Mouse (Mus musculus) retina, postnatal 1 day (tissue): ENCODE results near the gene Arpin.

Experiments used
- DNase-seq: peaks from one replicate; pipeline ENCODE4 v3.0.0-alpha.2; 2012

Gene Arpin

DNA sequence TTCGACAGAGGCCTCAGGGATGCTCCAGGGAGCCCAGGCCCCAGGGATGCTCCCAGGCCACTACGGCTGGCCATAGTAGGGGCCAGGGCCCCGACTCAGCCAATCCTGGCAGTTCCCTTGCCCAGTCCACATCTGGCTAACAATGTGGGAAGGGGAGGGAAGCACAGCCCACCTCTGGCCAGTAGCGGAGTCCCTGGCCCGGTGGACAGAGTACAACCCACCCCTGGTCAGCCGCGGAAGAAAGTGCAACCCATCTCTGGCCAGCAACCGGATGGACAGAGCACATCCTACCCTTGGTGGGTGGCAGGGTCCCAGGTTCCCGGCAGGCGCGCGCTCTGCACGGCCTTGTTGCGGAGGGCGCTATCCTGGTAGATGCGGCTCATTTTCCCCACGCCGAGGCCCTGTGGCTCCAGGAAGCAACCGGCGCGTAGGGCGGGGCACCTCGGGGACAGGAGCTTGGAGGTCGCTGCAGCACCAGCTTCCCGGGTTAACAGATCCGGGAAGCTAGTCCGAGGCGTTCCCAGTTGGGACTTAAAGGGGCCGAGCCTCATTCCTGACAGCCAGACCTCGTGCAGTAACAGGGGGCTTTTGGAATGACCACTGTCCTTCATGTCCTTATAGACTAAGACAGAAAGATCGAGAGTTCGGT, at the start of gene Arpin:
Gene Arpin, minus strand, starts transcription at position 498 of the 649 bp plus-strand sequence.
- peak; percentile 87 for DNase-seq

DNA sequence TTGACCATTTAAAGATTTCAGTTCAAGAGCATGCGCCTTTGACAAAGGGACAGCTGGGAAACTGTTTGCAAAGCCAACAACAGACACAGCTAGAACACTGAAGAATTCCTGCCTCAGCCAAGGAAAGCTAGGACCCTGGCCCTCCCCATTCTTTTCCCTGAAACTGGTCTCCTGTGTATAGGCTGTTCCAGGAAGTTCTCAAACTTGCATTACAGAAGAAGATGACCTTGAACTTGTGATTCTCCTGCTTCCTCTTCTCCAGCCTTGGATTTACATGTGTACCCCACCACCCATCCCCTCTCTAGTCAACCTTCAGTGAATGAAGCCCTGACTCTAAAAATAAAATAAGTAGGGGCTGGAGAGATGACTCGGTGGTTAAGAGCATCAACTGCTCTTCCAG, 40.2 kb upstream of the Arpin start:
- DNase-seq = no peak

DNA sequence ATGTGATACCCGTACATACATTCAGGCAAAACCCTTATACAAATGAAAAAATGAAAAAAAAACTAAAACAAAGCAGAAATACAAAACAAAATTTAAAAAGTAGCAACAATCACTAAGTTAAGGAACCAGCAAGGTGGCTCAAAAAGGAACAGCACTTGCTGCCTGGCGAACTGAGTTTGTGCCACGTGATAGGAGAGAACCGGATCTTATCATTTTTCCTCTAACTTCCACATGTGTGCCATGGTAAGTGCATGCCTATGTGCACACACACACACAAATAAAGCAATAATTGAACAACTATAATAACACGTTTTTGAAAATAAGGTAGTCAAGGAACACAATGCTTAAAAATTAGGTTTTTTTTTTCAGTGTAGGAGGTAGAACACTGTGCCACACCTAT, 37.0 kb upstream of the Arpin start:
- no peak for DNase-seq

DNA sequence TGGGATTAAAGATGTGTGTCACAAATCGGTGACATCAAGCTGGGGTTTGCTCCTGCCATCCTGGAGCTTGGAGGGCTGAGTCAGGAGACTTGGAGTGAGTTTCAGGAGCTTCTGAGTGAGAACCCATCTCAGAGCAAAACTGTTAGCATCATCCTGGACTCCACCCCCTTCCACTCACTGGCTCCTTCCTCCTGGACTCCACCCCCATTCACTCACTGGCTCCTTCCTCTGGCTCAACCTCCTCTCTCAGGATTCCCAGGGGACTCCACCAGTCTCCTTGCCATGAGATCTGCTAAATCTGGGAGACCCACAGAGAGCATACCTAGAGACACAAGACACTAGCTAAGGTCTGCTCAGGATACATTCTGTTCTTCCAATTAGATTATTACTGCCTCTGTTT, 35.2 kb upstream of the Arpin start:
- DNase-seq = no peak

DNA sequence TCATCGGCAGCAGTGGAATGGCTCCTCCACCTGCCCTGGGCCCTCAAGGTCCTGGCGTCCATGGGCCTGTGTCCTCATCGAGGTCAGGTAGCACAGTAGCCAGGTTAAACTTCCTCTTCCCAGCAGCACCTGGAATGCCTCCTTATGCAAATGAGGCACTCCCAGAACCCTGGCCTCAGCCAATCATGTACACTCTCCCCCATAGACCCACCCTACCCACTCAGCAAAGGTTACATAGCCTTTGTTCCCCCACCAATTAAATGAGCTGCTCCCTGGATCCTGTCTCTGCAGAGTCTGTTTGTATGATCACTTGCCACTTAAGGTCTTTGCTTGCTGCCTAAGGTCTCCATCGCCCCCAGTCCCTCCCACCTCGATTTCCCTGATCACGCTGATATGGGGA, 33.2 kb upstream of the Arpin start:
- no peak for DNase-seq

DNA sequence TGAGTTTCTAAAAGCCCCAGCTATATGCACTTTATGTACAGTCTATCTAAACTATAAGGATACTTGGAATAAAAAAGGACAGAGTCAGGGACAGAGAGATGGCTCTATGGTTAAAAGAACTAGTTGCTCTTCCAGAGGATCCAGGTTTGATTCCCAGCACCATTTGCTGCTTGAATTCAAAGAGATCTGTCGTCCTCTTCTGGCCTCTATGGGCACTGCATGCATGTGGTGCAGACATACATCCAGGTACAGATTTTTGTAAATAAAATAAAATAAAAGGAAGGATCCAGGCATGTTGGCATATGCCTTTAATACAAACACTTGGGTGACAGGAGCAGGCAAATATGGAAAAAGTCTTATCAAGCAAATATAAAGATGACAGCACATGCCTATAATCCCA, 26.4 kb upstream of the Arpin start:
- no peak for DNase-seq

DNA sequence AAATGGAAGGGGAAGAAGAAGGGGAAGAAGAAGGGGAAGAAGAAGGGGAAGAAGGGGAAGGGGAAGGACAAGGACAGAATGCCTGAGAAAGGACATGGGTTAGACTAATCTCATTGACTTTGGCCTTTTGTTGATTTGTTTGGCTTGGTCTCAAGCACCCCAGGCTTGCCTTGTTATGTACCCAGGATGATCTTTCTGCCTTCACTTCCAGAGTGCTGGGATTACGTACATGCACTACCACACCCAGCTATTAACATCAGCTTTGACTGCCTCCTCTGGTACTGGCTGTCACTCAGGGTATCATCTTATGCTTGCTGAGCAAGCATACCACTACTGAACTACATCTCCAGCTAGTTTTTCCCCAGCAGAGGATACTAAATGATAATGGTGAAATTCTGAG, 21.0 kb upstream of the Arpin start:
- no peak for DNase-seq

DNA sequence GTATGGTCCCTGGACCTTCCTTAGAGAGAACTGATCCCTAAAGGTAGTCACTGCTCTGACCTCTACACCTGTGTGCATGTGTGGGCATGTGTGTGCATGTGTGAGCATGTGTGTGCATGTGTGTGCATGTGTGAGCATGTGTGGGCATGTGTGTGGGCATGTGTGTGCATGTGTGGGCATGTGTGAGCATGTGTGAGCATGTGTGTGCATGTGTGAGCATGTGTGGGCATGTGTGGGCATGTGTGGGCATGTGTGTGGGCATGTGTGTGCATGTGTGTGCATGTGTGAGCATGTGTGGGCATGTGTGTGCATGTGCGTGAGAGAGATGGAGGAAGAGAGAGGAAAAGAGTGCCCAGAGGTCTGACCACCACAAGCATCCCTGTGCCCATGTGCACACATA, 19.7 kb upstream of the Arpin start:
- no peak for DNase-seq

DNA sequence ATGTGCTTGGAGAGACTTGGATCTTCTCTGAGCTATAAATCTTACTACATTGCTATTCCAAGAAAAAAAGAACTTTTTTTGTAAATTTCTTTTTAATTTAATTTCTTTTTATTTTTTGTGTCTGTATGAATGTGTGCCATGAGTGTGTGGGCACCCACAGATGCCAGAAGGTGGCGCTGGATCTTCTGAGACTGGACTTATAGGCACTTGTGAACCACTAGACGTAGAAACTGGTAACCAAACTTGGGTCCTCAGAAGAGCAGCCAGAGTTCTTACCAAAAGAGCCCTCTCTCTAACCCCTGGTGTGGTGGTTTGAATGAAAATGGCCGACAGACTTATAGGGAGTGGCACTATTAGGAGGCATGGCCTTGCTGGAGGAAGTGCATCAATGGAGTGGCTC, 15.9 kb upstream of the Arpin start:
- no peak for DNase-seq

DNA sequence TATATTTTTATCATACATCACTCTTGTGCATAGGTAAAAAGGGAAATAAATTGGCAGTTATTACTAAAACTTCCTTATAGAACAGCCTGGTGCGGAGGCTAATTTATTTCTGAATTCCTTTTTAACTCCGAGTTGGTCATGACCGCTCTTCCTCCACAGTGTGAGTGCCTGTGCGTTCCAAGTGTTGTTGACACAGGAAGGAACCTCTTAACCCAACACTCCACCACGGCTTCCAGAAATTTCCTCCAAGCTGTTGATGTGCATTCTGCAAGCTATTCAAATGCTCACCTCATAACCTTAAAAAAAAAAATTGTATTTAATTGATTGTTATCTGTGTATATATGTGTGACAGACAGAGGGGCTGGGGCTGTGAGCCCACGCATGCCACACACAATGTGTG, 15.1 kb upstream of the Arpin start:
- DNase-seq = no peak

DNA sequence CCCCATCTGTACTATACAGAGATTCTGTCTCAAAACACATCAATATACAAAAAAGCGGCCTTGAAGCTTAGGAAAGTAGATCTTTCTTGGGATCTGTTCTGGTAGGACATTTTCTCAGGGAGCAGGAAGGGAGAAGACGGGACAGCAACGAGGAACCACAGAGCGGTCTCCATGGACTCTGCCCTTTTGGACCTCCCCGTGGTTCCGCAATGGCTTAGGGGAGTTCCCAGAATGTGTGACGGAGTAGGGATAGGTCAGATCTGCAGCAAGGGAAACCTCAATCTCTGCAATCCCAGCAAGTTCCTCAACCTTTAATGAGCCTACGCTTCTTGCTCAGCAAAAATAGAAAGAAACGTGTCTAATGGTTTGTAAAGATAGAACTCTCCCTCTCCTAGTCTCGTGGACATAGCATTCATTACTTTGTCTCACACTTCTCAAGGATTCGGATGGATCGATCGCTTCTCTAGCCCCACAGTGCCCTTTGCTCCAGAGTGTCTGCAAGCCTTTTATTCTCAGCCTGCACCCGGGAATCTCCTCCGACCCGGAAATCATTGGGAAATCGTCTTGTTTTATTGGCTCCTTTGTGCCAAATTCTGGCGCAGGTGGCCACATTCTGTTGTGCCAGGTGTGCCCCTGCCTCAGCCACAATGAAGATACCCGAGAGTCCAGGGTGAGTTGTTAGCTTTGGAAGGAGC, 499 bp upstream of the Arpin start:
- peak; percentile 39 for DNase-seq

DNA sequence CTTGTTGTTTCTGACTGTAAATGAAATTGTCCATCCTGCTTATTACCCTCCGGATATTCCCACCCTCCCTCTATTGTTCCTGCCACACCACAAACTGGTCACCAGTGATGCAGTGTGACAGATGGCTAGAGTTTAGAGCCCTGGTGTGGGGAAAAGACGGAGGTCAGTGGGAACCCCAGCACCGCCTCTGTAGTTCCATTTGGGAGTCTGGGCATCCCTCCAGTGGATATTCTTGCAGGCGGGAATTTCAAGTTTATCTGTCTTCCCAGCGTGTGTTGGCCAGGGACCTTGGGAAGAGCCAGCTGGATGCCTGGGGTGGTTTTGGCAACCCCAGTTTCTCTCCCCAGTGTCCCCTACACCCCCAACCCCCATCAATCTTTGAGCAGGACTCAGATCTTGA, 698 bp downstream of the Arpin start:
- DNase-seq = peak; percentile 53

DNA sequence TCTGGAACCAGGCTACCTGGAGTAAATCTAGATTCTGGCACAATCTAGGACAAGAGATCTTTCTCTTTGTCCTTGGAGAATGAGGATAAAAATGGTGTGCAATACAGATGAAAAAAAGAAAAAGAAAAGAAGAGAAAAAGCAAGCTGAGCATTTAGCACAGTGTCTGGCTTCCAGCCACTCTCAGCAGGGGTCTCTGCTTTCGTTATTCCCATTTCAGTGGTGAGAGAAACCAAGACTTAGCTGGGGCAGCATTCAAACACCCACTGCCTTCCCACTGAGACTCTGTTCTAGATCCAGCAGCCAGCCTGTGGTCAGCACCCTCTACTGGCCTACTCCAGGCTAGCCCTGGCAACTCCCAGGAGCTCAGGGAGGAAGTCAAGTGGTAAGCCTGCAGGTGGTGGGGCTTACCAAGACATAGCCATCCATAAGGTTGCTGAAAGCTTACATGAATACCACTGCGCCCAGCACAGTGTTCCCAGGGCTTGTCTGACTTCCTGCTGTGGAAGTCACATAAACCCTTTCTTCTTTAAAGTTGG, 6.6 kb downstream of the Arpin start:
- no peak for DNase-seq

DNA sequence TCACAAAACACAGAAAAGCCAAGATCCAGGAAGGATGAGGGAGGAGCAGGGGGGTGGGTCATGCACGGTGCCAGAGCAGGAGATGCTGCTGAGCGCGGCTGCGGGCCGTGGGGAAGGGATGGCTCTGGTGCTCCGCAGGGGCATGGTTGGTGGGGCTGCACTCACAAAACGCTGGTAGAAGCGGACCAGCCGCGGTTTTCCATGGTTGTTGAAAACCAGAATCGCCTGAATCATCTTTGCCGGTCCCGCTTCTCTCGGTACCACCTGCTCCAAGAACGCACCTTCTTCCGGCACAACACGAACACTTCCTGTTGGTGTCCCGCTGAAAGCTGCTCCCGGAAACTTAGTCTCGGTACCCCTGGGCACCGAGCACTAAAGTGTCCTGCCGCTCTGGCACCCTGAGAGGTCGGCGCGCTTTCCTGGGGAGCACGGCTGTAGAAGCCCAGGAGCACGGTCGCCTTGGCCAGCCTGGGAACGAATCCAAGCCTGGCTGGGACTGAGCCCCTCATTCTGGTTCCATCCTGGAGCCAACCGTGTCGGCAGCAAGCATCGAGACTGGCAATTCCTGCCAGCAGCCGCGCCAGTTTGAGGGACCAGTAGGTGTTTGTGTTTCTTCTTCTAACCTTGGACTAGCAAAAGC, 14.7 kb downstream of the Arpin start, which contains the start of gene Ap3s2:
Gene Ap3s2, minus strand, starts transcription at position 306 of the 640 bp plus-strand sequence.
- peak; percentile 95 for DNase-seq

DNA sequence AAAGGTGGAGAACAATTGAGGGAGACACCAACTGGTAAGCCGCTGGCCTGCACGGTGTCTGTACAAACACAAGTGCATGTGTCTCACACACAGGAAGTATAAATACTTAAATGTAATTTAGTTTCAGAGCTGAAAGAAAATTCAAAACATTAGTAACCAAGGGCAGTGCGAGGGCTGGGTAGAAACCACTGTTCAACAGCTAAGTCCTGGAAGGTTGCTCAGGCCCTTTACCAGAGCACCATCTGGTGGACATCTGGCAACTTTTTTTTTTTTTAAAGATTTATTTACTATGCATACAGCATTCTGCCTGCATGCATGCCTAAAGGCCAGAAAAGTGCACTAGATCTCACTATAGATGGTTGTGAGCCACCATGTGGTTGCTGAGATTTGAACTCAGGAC, 20.6 kb downstream of the Arpin start:
- DNase-seq = peak; percentile 60

DNA sequence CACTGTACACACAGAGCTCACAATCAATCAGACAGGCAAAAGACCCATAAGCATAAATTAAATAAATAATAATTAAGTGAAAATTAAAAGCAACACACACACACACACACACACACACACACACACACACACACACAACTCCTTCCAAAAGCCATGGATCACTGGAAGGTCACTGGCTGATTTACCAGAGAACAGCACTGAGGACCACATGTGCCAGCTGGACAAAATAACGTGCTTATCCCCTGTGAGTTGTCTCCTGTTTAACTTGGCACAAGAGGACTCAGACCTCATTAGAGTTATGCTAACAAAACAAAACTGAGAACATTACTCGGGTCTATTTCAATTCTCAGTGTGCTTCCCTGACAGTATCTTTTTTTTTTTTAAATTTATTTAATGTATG, 27.8 kb downstream of the Arpin start:
- no peak for DNase-seq

DNA sequence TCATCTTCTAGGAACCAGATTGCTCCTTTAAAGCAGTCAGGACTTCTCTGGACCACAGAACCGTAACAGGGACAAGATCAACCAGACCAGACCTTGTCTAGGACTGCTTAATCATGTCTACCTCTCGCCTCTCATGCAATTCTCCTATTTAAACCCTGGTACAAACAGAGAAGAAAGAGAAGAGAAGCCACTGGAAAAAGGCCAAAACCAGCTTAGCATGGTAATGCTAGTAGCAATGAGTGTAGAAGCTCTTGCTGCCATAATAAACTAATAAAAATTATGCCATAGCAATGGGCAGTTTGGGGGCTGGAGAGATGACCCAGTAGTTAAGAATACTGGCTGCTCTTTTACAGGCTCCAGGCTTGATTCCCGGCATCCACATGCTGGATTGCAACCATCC, 28.2 kb downstream of the Arpin start:
- no peak for DNase-seq

DNA sequence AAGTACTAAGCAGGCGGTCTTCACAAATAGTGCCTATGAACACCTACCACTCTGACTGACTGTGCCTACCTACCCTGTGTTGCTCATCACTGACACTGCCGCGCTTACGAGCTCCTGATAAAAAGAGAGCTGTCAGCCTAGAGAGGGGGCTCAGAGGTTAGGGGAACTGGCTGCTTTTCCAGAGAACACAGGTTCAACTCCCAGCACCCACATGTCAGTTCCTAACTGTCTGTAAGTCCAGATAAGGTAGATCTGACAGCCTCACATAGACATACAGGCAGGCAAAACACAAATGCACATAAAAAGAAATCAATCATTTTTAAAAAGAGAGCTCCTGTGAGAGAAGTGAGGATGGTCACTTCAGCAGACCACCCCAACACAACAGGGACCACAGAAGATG, 30.0 kb downstream of the Arpin start:
- DNase-seq = no peak

DNA sequence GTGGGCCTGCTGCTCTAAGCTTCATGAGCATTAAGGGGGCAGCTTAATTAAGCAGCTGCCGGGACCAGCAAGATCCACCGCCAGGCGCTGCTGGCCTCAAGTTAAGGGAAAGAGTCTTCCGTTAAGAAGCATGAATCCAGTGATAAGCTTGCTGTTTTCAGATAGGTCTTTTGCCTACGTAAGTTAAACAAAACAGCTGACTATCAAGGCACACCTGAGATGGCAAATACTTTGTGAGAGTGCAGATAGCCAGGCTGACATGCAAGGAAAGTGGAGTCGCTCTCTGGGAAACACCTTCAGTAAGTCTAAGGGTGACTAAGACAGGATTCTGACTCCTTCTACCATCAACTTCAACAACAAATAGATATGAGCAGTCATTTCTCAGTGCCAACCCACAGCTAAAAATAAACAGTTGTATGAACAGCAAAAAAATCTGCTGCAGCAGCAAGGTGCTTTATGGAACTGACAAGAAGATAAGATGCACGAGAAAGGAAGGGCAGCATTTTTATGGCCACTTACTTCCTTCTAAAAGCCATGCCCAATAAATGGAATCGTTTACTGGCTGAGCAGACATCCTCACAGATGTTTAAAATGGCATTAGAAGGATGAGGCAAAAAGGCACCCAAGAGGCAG, 31.9 kb downstream of the Arpin start:
- DNase-seq = no peak

DNA sequence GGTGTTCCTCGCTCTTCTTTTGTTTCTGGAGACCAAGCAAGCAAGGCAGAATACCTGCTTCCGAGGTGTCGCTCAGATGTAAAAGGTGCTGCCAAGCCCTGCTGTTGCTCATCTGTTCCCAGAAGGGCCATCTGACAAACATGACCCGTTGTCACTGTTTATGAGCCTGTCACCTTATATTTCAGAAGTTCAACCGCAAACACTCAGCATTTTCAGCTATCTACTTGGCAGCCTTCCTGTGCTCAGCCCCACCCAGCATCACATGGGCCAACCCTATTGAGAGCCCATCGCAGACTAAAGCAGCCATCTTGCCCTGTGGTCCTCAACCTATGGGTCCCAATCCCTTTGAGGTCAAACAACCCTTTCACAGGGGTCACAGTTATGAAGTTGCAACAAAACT, 34.4 kb downstream of the Arpin start:
- no peak for DNase-seq

DNA sequence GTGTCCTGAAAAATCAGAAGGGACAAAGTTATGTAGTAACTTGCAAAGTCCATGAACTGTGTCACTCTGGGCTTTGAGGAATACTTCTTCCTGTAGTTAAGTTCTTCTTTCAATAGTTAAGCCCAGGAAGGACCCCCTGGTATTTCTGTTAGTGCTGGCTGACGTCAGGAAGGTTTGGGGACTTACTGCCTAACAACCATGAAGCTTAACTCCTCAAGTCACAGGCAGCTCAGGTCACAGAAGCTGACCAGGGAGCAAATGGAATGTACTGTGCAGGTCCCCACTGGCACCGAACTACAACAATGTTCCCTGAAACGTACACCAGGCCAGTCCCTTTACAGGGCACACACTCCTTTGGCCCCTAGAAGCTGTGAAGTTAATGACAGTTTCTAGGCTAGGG, 39.9 kb downstream of the Arpin start:
- no peak for DNase-seq

DNA sequence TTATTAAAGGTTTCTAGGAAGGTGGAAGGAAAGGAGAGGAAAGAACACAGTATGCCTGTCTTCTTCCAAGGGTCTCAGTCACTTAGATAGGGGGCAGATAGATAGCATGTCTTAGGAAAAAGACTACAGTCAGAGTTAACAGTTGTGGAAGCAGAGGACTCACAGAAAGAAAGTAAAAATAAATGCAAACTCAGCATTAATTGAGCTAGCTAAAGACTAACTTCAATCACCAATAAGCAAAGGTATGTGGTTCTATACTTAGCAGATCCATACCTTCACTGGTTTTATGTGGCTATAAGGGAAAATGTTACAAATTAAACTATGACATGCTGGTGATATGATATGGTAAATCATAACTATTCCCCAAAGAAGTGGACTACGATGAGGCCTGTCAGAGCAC, 40.4 kb downstream of the Arpin start:
- no peak for DNase-seq

DNA sequence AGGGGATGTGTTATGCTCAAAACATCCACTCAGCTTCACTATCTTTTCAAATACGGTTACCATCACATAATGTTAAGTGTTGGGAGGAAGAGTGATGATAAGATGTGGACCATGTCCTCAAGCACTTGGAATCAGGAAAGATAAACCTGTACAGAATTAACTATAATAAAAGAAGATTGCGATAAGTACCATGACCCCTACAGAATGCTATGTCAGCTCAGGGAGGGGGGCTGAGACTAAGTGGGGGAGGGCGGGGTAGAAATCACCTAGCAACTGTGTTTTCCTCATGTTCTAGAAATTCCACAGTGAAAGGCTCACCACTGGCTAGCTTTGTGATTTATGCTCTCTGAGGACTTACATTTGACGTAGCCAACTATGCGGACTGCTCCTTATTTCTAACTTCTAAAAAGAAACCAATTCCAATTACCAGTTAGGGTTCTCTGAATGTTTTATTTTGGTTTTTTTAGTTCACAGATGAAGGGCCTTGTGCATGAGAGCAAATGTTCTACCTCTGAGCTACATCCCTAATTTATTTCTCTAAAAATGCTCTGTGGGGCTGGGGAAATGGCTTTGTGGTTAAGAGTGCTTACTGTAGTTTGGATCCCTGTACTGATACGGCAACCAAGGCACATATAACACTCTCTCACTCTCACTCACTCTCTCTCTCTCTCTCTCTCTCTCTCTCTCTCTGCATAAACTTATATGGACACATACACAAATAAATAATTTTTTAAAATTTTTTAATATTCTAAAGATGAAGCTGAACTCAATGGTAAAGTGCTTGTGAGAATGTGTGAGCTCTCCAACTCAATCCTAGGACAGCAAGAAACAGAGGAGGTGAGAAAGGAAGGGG, 42.4 kb downstream of the Arpin start:
- DNase-seq = no peak
